ENCODE assay signal across 14 mouse cellular contexts in genomic region chr3:147266556-147266955, GRCm38 (mm10).
DNase-seq lines count a peak whose midpoint lies in the region; ATAC-seq and TF ChIP-seq lines count a peak whose summit lies in the region.
"Had no signal": no experiment of that assay in that cellular context is flagged by ENCODE, and none has a peak within 500 bp of the region (broad histone marks: within the 10 kb centered on the region; RNA-seq: fewer than 3 reads in every experiment).

No protein-coding gene starts in this region.

- no peak overlapping the region for H3K4me3 ChIP-seq in heart, embryonic 10.5 days
- no peak overlapping the region for H3K4me3 ChIP-seq in heart, postnatal 0 days (ENCODE audit: low read depth, low read length)
- H3K4me3 ChIP-seq: neural tube, embryonic 13.5 days had no signal

- no peak overlapping the region for H3K27ac ChIP-seq in heart, embryonic 10.5 days
- peak overlapping the region; percentile 47 for H3K27ac ChIP-seq in heart, postnatal 0 days (ENCODE audit: low read depth)
- H3K27ac ChIP-seq: hindbrain, embryonic 14.5 days; liver, embryonic 14.5 days; neural tube, embryonic 13.5 days had no signal

- TF ChIP-seq CTCF in heart, postnatal 0 days (IDR thresholded peaks at IDR 0.05; ENCODE audit: low read depth) = no peak

- no peak for ATAC-seq in heart, postnatal 0 days (ENCODE audit: insufficient read depth, low read depth)
- no peak for ATAC-seq in erythroblast, adult 5-6 weeks (replicated peaks; ENCODE audit: low FRiP score, poor library complexity, severe bottlenecking)
- ATAC-seq: forebrain, postnatal 0 days; intestine, embryonic 16.5 days had no signal

- DNase-seq in heart, adult 18-20 months = peak; percentile 37 to 59
- no peak for DNase-seq in heart, embryonic 10.5 days (ENCODE audit: low spot score)
- peak; percentile 33 for DNase-seq in lung, postnatal 10 days
- DNase-seq in lung, postnatal 4 days = no peak
- DNase-seq in heart, postnatal 0 days (ENCODE audit: low spot score) = no peak
- no peak for DNase-seq in embryo, embryonic 11 days
- DNase-seq: adrenal gland, adult 2 months; cerebellum, adult 2 months; forebrain, postnatal 0 days had no signal

- H3K27me3 ChIP-seq in heart, embryonic 10.5 days (ENCODE audit: insufficient read depth, poor library complexity, severe bottlenecking) = no peaks in the 10 kb centered on the region
- no peaks in the 10 kb centered on the region for H3K27me3 ChIP-seq in heart, postnatal 0 days (ENCODE audit: control insufficient read depth, insufficient read depth, low read length)
- H3K27me3 ChIP-seq: neural tube, embryonic 13.5 days had no signal

- TF ChIP-seq EP300 in heart, postnatal 0 days (IDR thresholded peaks at IDR 0.05; ENCODE audit: low read depth) = no peak

- H3K4me2 ChIP-seq in heart, postnatal 0 days (ENCODE audit: low read depth, low read length) = no peak overlapping the region
- H3K4me2 ChIP-seq: hindbrain, embryonic 14.5 days; neural tube, embryonic 13.5 days had no signal

- H3K36me3 ChIP-seq in heart, embryonic 10.5 days = no peaks in the 10 kb centered on the region
- no peaks in the 10 kb centered on the region for H3K36me3 ChIP-seq in heart, postnatal 0 days (replicated peaks; ENCODE audit: control insufficient read depth, insufficient read depth, low read length)
- H3K36me3 ChIP-seq: neural tube, embryonic 13.5 days had no signal

- no peaks in the 10 kb centered on the region for H3K4me1 ChIP-seq in heart, embryonic 10.5 days
- no peaks in the 10 kb centered on the region for H3K4me1 ChIP-seq in heart, postnatal 0 days (ENCODE audit: control insufficient read depth, insufficient read depth)
- H3K4me1 ChIP-seq: neural tube, embryonic 13.5 days had no signal

- H3K9ac ChIP-seq in heart, postnatal 0 days (replicated peaks; ENCODE audit: low read depth, low read length) = no peak overlapping the region
- H3K9ac ChIP-seq: forebrain, postnatal 0 days; hindbrain, embryonic 14.5 days; liver, embryonic 14.5 days; neural tube, embryonic 13.5 days had no signal

- WGBS in heart, embryonic 10.5 days = 66% methylated on average over 5 of the region's 5 CpGs
- WGBS in heart, postnatal 0 days = 48% methylated on average over 5 of the region's 5 CpGs

- H3K9me3 ChIP-seq in heart, embryonic 10.5 days = no peaks in the 10 kb centered on the region
- no peaks in the 10 kb centered on the region for H3K9me3 ChIP-seq in heart, postnatal 0 days (replicated peaks; ENCODE audit: control insufficient read depth, low read length)
- H3K9me3 ChIP-seq: neural tube, embryonic 13.5 days had no signal

Comparison
In these comparisons a context has a peak if more than half of its experiments do, and no peak if none do; other contexts are left out.
1. DNase-seq: peak in heart, adult 18-20 months (2 of 2) and lung, postnatal 10 days (single experiment); none in heart, embryonic 10.5 days (single experiment), lung, postnatal 4 days (0 of 2), heart, postnatal 0 days (single experiment) and embryo, embryonic 11 days (single experiment).